Mouse (Mus musculus) stomach, embryonic 14.5 days (tissue): Measurements from ENCODE around the gene Mdfic. TPM values are rescaled to one million over a fixed set of nuclear protein-coding genes. Genes with fewer than 3 reads are reported as not detected.

Experiments used
- ATAC-seq: fragments of 200-750 bp; cut with Nextera tagmentation; 2 replicates; pipeline ENCODE4 v1.8.0; 2017; ENCODE audit warnings: low read depth, moderate TSS enrichment; ENCODE audit not compliant: insufficient number of reproducible peaks, insufficient read depth, low FRiP score
- H3K27ac ChIP-seq: fragments of 300-500 bp; sonication (generic); 2 replicates; pipeline ENCODE4 v1.5.1; 2014; ENCODE audit warnings: mild to moderate bottlenecking, low read length, moderate library complexity, mixed read lengths
- H3K27me3 ChIP-seq: fragments of 300-500 bp; sonication (generic); 2 replicates; pipeline ENCODE4 v1.6.1; 2014; ENCODE audit warnings: low read length, control low read depth, mixed read lengths; ENCODE audit not compliant: control insufficient read depth, insufficient read depth
- H3K36me3 ChIP-seq: fragments of 300-500 bp; sonication (generic); 2 replicates; pipeline ENCODE4 v1.6.1; 2014; ENCODE audit warnings: mild to moderate bottlenecking, control low read depth, low read length, moderate library complexity, mixed read lengths; ENCODE audit not compliant: control insufficient read depth, insufficient read depth
- H3K4me1 ChIP-seq: fragments of 300-500 bp; sonication (generic); 2 replicates; pipeline ENCODE4 v1.6.1; 2014; ENCODE audit warnings: low read length, control low read depth, mixed read lengths; ENCODE audit not compliant: control insufficient read depth, insufficient read depth
- H3K4me2 ChIP-seq: fragments of 300-500 bp; sonication (generic); replicated peaks from 2 replicates; pipeline ENCODE4 v1.6.1; 2014; ENCODE audit warnings: low read depth, low read length, control low read depth
- H3K4me3 ChIP-seq: fragments of 300-500 bp; sonication (generic); 2 replicates; pipeline ENCODE4 v1.5.1; 2014; ENCODE audit warnings: low read depth, low read length, control low read depth
- H3K9ac ChIP-seq: fragments of 300-500 bp; sonication (generic); replicated peaks from 2 replicates; pipeline ENCODE4 v1.6.1; 2014; ENCODE audit warnings: low read depth, mild to moderate bottlenecking, control low read depth, low read length, moderate library complexity, mixed read lengths
- H3K9me3 ChIP-seq: fragments of 300-500 bp; sonication (generic); 2 replicates; pipeline ENCODE4 v1.6.1; 2016; ENCODE audit warnings: low read depth, low read length, control low read depth; ENCODE audit not compliant: control insufficient read depth
- WGBS: fragments of 180-500 bp; shearing (Covaris S2); extraction: QIAGEN DNeasy Blood & Tissue Kit; methylation state at CpG from one replicate; pipeline ENCODE4 v1.1.7; 2014; 5-methylcytosine and 5-hydroxymethylcytosine counted together
- polyA plus RNA-seq: library from polyadenylated mRNA; unstranded; fragments of >200 nt; fragmentation: Nextera tagmentation; extraction: Ambion mirVana; gene quantifications from 2 replicates; pipeline ENCODE4 v1.2.1, GENCODE M21; 2014

The Mdfic gene
- polyA plus RNA-seq, 1 experiment from 2014 or later, result 15.6 TPM

DNA sequence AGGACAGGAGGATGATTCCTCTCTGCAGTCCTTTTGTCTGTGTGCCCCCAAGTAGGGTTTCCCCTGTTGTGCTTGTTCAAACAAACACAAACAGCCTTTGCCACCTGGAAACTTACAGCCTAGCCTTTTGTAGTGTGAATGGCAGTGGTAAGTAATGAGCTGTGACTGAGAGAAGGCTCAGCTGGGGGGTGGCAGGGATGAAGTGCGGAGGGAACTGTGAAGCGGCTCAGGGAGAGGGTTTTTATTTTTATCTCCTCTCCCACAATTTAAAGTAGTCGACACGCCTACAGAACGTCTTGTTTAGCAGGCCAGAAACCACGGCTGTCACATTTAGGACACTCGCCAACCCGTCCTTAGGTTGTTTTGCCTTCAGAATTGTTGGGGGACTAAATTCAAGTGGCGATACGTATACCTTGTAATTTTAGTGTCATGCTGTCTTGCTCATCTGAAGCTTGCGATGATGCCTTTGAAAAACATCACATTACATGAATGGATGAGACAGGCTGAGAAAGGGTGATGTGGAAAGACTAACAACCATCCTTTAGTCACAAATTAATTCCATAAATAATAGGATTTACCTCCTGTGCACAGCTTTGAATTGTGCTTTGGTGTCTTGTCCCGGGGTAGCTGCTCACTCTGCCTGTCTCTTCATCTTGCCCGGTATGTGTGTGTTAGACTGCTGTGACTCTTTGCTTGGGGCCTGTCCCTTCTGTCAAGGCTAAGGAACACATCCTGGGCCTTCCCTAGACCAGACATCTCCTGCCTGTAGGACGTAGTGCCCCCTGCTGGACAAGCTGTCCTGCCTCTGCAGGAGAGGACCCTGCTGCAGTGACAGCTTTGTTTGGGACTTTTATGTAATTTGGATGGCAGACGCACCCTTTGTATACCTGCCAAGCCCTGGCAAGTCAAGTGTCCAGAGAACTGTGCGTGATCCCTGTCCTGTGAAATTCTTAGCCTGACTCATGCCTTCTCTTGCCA lies 69.4 kb downstream of the Mdfic start:
- no peak overlapping the region for H3K27ac ChIP-seq
- no peaks in the 10 kb centered on the region for H3K36me3 ChIP-seq
- no peaks in the 10 kb centered on the region for H3K27me3 ChIP-seq
- no peak overlapping the region for H3K4me3 ChIP-seq
- ATAC-seq, result peak; percentile 28; the same call in 1 of the 2 replicates
- no peaks in the 10 kb centered on the region for H3K9me3 ChIP-seq
- H3K9ac ChIP-seq, result no peak overlapping the region
- H3K4me1 ChIP-seq, result peaks cover 15% of the 10 kb centered on the region; the same call in 1 of the 2 replicates
- no peak overlapping the region for H3K4me2 ChIP-seq
- 42% methylated on average over 16 of the region's 16 CpGs for WGBS

DNA sequence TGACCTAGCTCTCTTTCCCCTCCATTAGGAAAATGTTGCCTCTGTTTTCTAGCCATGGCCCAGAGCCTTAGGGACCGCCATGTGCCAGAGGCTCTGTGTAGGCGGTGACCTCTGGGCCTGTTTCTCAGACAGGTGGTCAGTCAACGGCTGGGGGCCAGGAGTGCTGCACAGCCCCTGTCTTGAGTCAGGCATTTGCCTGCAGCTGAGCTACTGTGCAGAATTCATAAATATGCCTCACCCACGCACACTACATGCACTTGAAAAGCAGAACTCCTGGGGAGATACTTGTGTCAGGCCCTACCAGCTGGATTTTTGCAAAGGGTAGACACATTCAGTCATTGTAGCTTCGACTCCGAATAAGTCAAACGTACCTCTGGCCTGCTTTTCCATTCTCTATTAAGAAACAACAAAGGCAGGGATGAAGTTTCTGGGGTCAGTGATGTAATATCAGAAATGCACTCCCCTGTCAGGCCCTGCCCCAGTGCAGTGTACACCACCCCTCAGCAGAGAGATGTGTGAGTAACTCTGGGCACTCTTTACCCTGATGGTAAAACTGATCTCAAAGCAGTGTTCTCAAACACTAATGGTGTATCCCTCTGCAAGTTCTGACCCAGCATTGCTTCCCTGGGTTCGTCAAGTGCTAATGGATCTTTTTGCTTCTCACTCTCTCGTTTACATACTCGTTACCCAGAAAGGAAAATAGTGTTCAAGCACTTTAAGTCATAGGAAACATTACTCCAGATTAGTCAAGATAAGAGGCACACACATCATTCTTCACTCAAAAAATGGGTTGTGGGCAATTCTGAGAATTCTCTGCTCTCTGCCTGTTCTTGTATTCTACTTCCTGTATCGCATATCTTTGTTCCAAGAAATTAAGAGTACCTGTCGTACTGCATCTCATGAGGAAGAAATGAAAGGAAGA lies 72.5 kb downstream of the Mdfic start:
- Histone ChIP-seq H3K9ac (no peak overlapping the region), H3K27me3 (no peaks in the 10 kb centered on the region), H3K4me2 (no peak overlapping the region), H3K4me1 (peaks cover 15% of the 10 kb centered on the region; the same call in 1 of the 2 replicates), H3K27ac (no peak overlapping the region; the same call in 1 of the 2 replicates), H3K4me3 (no peak overlapping the region), H3K9me3 (no peaks in the 10 kb centered on the region), H3K36me3 (no peaks in the 10 kb centered on the region)
- ATAC-seq, result peak; percentile 67; the same call in 1 of the 2 replicates
- 56% methylated on average over 12 of the region's 12 CpGs for WGBS

- ATAC-seq, result no peak
- WGBS, result 57% methylated on average over 8 of the region's 8 CpGs
These were observed 73.3 kb downstream of the Mdfic start for GRCm38 (mm10) chr6:15793602-15794345.

DNA sequence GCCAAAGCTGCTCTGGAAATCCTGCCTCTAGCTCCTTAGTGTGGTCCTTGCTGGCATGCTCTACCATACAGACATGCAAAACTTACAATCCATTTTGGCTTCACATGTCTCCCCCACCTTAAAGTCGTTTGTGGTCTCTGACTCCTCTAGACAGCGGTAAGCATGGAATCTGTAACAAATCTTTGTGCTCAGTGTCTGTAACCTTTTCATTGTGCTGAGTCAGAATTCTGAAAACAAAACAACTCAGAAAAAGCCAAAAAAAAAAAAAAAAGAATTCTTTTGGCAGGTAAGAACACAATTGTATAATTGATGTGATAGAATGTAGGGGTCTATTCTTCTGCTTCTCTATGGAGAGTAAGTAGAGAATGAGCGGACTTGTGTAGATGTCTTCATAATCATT lies 74.3 kb downstream of the Mdfic start:
- no peak for ATAC-seq
- no peaks in the 10 kb centered on the region for H3K9me3 ChIP-seq
- H3K36me3 ChIP-seq, result peaks cover 4% of the 10 kb centered on the region; the same call in 1 of the 2 replicates
- no peak overlapping the region for H3K4me2 ChIP-seq
- H3K27me3 ChIP-seq, result no peaks in the 10 kb centered on the region
- no peak overlapping the region for H3K27ac ChIP-seq
- WGBS, result 89% methylated on average over 3 of the region's 3 CpGs
- peaks cover 12% of the 10 kb centered on the region; the same call in 1 of the 2 replicates for H3K4me1 ChIP-seq
- H3K4me3 ChIP-seq, result no peak overlapping the region
- H3K9ac ChIP-seq, result no peak overlapping the region

More at GRCm38 (mm10) chr6:15793602-15794345, 73.3 kb downstream of the Mdfic start:
- Histone ChIP-seq H3K9me3 (no peaks in the 10 kb centered on the region), H3K9ac (no peak overlapping the region), H3K4me3 (no peak overlapping the region), H3K4me1 (peaks cover 15% of the 10 kb centered on the region; the same call in 1 of the 2 replicates), H3K27ac (no peak overlapping the region; the same call in 1 of the 2 replicates), H3K36me3 (no peaks in the 10 kb centered on the region), H3K4me2 (no peak overlapping the region), H3K27me3 (no peaks in the 10 kb centered on the region)

- Histone ChIP-seq H3K9me3 (no peaks in the 10 kb centered on the region), H3K4me2 (no peak overlapping the region), H3K27me3 (no peaks in the 10 kb centered on the region), H3K36me3 (no peaks in the 10 kb centered on the region), H3K4me3 (no peak overlapping the region), H3K4me1 (no peaks in the 10 kb centered on the region), H3K27ac (no peak overlapping the region), H3K9ac (no peak overlapping the region)
- ATAC-seq, result no peak
- 92% methylated on average over 5 of the region's 5 CpGs for WGBS
These were observed 86.9 kb downstream of the Mdfic start for GRCm38 (mm10) chr6:15807382-15807781.

GRCm38 (mm10) chr6:15825236-15825635 lies 104.8 kb downstream of the Mdfic start:
- Histone ChIP-seq H3K4me2 (no peak overlapping the region), H3K27me3 (no peaks in the 10 kb centered on the region), H3K4me3 (no peak overlapping the region), H3K27ac (no peak overlapping the region), H3K36me3 (no peaks in the 10 kb centered on the region), H3K9ac (no peak overlapping the region), H3K4me1 (no peaks in the 10 kb centered on the region), H3K9me3 (no peaks in the 10 kb centered on the region)
- no peak for ATAC-seq
- WGBS, result 82% methylated on average over 3 of the region's 3 CpGs

- ATAC-seq, result no peak
- no peaks in the 10 kb centered on the region for H3K9me3 ChIP-seq
- no peak overlapping the region for H3K4me2 ChIP-seq
- no peaks in the 10 kb centered on the region for H3K36me3 ChIP-seq
- no peaks in the 10 kb centered on the region for H3K4me1 ChIP-seq
- H3K27ac ChIP-seq, result no peak overlapping the region
- no peaks in the 10 kb centered on the region for H3K27me3 ChIP-seq
- no peak overlapping the region for H3K4me3 ChIP-seq
- WGBS, result 43% methylated on average over 2 of the region's 2 CpGs
- H3K9ac ChIP-seq, result no peak overlapping the region
These were observed 109.4 kb downstream of the Mdfic start for GRCm38 (mm10) chr6:15829812-15830211.
